Mouse (Mus musculus): ENCODE measurements at regions not wholly inside any gene's neighbourhood (a gene's known extent, or its start where the extent isn't known, plus 50 kb on each side); places are given as distances from the start of the nearest gene placed in this dataset.

DNA sequence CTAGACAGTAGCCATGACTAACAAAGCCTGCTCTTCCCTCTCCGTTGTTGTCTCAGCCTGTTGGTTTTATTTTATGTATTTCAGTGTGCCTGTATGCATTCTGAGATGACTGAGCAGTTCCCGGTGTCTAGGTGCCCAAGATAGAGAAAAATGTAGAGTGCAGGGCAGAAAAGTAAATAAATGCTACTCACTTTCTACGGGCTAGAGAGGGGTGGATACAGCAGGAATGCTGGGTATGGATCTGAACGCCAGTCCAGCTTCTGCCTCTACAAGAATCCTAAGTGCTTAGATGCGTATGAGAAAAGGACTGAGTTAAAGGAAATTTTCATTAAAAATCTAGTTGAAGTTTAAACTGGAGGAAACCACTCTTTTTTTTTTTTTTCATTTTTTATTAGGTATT, 149.4 kb upstream of the Tbx20 start:
- intact Hi-C loops (cut with DNase I), result no loop called here

DNA sequence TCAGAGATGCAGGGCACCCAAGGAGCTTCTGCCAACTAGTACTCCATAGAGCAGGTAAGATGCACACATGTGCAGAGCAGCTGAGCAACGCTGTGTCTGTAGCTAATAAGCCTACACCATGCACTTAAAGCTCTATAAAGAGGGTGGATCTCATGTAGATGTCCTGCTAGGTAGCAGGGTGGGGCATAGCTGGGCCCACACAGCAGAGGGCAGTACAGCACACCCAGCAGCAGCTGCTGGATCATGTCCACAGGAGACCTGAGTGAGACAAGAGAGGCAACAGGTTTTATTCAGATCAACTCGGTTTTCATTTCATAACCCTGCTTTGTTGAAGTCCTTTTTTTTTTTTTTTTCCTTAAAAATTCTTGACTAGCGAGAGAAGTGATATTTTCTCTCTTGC, 151.5 kb upstream of the Gm10181 start:
- intact Hi-C loops (cut with DNase I), result no loop called here

More for the DNA sequence above, 149.4 kb upstream of the Tbx20 start:
- no peak for DNase-seq (ENCODE audit: low spot score in 2 of 2)

DNA sequence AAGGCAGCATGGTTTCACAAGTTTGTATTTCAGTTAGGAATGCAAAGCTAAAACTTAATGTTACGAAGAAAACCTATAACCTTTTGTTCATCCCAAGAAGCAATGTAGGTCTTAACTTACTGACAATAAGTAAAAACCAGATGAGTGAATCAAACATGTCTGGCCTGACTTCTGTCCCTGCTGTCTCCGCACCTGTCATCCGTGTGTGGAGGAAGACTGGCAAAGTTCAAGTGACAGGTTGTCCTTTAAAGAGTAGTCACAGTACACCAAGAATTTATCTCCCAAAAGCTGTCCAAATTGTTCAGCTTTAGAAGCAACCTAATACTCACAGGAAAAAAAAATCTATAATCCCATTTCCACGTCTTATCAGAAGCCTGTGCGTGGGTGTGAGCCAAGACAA, 146.3 kb upstream of the Gm10181 start:
- no peak for DNase-seq (ENCODE audit: low spot score in 2 of 2)

More for the DNA sequence above, 151.5 kb upstream of the Gm10181 start:
- no peak for DNase-seq (ENCODE audit: low spot score in 2 of 2)

DNA sequence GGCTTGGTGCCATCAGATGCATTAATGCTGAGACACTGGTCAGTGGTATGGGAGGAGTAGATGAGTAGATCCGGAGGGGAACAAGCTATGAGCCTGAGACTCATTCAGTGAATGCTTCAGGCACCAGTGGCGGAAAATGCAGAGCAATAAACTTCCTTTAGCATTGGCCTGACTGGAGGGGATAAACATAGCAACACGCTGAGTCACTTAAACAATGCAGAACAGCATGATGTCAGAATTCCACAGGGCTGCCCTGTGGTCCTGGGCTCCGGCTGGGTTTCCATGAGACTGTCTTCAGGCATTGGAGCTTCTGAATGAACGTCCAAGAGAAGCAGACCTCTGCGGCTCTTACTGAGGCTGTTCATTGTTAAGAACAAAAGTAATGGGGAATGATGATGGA, 145.4 kb upstream of the Gm10181 start:
- no peak for DNase-seq (ENCODE audit: low spot score in 2 of 2)
- intact Hi-C loops (cut with DNase I), result no loop called here

More for the DNA sequence above, 146.3 kb upstream of the Gm10181 start:
- intact Hi-C loops (cut with DNase I), result no loop called here

DNA sequence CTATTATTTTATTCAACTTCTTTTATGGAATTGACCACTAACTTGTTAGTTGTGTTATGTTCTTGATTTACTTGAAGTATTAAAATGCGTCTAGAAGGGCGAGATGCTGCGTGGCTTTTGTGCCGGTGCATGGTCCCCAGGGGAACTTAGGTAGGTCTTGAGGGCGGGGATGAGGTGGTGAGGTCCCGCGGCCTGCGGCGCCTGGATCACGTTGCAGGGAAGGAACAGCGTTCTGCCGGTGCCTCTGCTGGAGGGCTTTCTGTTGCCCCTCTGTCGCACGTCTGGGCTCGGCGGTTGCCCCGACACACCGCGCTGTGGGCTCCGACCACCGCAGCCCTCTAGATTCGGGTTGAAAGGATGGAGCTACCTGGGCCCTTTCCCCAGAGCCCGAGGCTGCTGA, 136.7 kb upstream of the Gm10181 start:
- no peak for DNase-seq (ENCODE audit: low spot score in 2 of 2)
- intact Hi-C loops (cut with DNase I), result no loop called here

DNA sequence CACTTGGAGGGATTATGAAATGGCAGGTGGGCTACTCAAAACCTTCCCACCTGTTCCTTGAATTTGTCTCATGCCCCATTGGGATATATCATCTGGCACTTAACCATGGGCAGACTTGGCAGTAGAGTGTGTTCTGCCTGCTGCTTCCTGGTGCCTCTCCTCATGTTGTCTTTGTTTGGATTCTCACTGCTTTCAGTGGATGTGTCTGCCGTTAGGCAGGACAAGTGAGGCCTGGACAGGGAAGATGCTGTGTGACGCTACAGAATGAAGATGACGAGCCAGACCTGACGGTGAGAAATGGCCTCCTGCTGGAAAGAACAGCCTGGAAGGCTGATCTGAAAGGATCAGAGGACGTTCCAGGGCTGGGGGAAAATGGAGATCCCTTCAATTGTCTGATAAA, 133.6 kb upstream of the Gm10181 start:
- no peak for DNase-seq (ENCODE audit: low spot score in 2 of 2)
- intact Hi-C loops (cut with DNase I), result no loop called here

DNA sequence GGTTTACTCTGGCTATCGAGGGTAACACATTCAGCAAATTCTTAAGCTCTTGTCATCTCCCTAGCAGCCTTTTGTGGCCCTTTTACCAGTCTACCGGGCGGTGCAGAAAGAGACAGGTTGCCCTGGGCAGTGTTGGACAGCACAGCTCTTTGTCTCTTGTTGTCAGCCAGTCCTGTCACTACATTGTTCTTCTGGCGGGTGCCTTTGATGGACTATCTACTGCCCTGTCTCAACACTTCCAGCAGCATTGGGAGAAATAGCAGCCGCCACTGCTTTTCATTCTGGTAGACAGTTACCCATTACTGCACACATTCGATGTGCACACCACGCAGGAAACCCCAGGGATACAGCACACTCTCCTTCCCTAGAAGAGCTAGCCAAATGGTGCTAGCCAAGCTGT, 132.7 kb upstream of the Gm10181 start:
- no peak for DNase-seq (ENCODE audit: low spot score in 2 of 2)
- intact Hi-C loops (cut with DNase I), result no loop called here

DNA sequence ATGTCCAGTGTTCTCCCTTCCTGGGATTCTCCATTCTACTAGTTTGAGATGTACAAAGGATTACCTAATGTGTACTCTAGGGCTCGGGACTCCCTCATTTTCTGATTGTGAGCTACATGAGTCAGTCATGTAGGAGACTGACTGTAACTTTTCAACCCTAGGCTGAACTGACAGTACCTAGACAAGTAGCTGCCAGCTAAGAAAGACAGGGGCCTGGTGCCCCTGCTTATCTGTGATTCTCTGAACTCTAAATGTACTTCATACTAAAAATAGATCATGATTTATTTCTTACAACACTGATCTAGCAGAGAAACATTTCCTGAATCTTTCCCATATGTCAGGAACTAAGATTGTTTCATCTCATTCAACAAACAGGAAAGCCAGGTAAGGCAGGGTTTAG, 125.9 kb upstream of the Gm10181 start:
- intact Hi-C loops (cut with DNase I), result no loop called here
- DNase-seq (ENCODE audit: low spot score in 2 of 2), result no peak

DNA sequence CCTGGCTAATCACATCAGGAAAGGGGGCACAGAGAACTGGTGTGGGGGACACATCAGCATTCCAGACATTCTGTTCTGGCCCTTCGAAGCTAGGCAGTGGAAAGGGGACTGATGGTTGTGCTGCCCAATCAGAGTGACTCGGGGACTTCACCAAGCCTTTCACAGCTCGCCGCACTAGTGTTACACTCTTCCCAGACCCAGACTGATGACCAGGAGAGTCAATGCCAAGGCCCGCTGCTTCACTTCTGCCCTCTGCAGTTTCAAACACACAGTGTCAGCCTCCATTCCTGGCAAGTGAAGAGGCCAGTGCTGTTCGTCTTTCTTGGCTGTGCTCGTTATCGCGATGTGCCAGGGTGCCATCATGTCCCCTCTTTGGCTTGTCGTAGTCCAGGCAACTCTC, 121.7 kb upstream of the Gm10181 start:
- intact Hi-C loops (cut with DNase I), result no loop called here
- no peak for DNase-seq (ENCODE audit: low spot score in 2 of 2)

DNA sequence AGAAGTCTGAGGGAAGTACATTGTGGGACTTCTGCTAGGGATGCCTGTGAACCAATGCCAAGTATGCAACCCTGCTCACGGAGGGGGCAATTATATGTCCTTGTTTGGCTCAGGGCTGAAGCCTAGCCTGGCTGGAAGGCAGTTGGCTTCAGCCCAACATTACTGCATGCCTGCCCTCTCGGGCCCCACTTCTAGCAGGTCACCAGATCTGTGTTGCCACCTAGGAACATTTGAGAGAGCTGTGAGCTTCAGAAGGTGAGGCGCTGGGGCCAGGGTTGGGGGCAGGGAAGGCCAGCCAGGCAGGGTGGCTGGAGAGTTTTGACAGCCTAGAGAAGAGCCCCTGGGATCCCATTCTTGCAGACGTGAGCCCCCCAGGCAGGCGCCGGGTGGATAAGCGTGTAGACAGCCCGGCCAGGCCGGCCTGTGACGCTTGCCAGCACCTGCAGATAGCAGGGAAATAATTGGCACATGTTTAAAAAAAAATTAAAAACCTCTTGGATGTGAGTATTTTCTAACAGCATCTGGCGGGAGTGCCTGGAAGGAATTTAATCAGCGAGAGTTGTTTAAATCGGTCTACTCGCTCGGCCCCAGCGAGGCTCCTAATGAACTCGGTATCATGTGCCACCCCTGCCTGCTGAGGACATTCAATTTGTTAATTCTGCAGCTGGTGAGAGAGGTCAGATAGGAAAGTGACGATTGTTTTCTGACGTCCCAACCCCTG, 115.0 kb upstream of the Gm10181 start:
- intact Hi-C loops (cut with DNase I), result no loop called here
- DNase-seq (ENCODE audit: low spot score in 2 of 2), result no peak

DNA sequence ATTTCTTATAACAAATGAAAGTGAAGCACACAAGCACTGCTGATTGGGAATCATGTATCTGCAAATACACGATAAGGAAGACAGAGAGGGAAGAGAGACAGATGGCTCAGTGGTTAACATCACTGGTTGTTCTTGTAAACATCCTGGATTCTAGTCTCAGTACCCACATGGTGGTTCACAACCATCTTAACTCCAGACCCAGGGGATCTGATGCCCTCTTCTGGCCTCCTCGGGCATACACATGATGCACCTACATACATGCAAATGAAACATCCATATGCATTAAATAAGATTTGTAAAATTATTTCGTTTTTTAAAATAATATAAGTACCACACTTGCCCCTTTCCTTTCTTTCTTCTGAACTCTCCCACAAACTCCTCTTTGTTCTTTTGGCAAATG, 106.4 kb upstream of the Gm10181 start:
- intact Hi-C loops (cut with DNase I), result no loop called here
- no peak for DNase-seq (ENCODE audit: low spot score in 2 of 2)

DNA sequence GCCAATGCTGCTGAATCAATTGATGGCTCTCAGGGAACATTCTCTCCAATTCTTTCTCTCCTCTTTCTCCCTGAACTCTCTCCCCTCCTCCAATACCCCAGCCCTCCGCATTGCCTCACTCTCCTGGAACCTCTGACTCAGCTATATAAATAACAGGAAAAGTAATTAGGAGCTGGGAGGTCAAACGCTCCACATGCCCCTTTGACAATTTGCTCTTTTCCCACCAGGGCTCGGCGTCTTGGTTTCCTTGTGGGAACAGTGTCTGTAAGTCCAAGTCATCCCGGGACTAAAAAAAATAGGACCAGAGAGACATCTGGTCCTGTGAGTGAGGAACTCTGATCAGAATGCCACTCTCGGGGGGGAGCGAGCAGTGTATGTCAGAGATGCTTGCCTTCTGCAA, 94.7 kb upstream of the Gm10181 start:
- intact Hi-C loops (cut with DNase I), result no loop called here
- DNase-seq (ENCODE audit: low spot score in 2 of 2), result no peak

DNA sequence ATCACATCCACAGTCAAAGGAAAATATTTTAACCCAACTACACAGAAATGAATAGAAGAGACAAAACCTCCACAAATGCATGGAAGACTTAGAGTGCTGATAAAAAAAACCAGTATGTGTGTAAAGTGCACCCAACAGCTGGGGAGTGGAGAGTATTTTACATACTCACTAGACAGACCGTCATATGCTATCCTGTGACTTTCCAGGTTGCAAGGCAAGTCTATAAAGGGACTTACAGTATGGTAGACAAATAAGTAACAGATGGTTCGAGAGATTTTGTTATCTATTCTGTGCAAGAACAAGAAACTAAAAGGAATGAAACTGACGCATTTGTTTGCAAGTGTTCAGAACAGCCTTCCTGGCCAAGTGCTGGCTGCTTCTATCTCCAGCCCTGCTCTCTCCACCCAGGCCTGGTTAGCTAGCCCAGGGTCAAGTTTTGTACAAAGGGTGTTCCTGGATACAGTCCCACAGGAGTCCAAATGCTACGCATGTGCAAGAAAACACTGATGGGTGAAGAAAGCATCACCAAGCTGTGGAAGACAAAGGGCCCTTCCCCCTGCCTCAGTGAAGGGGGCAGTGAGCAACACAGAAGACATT, 68.0 kb upstream of the Gm10181 start:
- intact Hi-C loops (cut with DNase I), result loop anchor here (10.0 kb wide), 1 partner anchor 246 kb away; the partner anchor contains the start of gene Tbx20
- DNase-seq (ENCODE audit: low spot score in 2 of 2), result no peak

DNA sequence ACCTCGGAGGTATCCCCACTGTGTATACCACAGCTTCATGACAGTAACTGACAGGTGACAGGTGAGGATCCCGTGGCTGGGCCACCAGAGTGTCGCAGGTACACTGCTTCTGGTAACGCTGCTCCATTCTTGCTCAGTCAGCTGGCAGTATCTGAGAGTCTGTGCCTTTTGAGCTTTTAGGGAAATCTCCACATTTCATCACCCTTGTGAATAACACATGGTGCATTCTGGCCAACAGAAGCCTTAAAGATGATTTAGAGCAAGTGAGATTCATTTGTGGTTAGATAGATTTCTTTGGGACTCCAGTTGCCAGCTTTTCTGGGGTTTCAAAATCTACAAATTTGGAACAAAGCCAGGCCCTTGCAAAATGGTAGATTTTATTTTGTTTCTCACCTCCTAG, 66.8 kb upstream of the Gm10181 start:
- no peak for DNase-seq (ENCODE audit: low spot score in 2 of 2)
- intact Hi-C loops (cut with DNase I), result loop anchor here (10.0 kb wide), 1 partner anchor 248 kb away; the partner anchor contains the start of gene Tbx20

DNA sequence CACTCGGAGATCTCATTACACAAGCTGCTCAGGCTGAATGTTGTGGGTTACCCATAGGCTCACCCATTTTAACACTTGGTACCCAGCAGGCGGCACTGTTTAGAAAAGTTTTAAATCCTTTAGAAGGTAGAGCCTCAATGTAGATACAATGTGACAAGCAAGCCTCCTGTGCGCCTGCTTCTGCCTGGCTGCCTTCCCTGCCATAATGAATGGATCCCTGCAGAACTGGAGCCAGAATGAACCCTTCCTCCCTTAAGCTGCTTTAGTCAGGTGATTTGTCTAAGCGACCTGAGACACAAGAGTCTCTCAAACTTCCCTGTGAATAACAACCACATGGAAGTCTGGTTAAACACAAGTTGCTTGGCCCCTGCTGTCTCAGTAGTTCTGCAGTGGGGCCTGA, 64.7 kb upstream of the Gm10181 start:
- DNase-seq (ENCODE audit: low spot score in 2 of 2), result no peak
- intact Hi-C loops (cut with DNase I), result loop anchor here (10.0 kb wide), 1 partner anchor 250 kb away; the partner anchor contains the start of gene Tbx20

DNA sequence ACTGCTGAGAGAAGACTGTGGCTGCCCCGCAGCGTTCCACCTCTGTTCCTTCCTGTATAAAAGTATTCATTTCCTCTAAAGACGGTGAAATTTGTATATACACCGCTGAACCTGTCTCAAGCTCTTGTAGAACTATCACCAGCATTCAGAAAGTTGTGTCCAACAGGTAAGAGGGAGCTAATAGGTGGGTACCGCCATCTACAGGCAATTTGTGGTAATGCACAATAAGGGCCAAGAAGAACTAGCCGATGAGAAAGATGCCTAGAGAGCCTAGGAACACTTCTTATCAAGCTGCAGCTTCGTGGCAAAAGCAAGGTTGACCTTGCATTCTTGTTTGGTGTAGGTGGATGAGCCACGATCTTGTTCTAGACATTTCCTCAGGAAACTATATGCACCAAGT, 61.6 kb upstream of the Gm10181 start:
- DNase-seq (ENCODE audit: low spot score in 2 of 2), result peak; percentile 68 to 84
- intact Hi-C loops (cut with DNase I), result loop anchor here (5.0 to 10.0 kb wide), 2 partner anchors 253 to 325 kb away; partner anchors contain the start of gene Tbx20

DNA sequence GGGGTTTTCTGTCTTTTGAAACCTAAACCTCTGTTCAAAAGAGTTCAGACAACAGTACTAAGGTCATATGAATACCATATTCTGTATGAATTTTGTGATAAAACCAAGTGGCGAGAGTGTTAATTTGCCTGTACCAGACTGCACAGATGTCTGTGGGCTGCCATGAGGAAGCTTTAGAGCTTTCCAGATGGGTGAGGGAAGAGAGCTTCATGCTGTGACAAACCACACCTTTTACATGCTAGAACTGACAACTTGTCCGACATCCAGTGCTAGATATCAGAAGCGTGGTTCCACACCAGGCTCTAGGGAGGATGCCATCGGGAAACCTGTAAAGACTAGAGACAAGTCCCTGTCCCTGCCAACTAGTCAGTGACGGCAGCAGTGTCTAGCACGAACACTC, 60.9 kb upstream of the Gm10181 start:
- intact Hi-C loops (cut with DNase I), result loop anchor here (5.0 to 10.0 kb wide), 2 partner anchors 254 to 326 kb away; partner anchors contain the start of gene Tbx20
- DNase-seq (ENCODE audit: low spot score in 2 of 2), result peak; percentile 18 to 49

DNA sequence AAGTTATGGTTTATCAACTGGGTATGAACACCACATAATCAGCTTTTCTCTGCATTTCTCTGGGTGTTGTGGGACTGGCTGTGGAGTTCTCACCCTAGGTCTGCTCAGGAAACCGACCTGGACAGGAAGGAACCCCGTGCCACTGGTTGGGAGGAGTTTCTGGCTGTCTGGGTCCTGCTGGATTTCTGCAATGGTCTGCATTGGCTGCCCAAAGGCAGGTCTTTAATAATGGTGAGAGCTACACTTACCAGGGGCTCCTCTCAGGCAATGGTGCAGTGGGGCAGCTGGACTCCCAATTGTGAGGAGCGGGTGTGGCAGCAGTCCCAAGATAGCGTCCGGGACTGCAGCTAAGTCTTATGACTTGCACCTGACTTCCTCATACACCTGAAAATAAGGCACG, 57.8 kb upstream of the Gm10181 start:
- intact Hi-C loops (cut with DNase I), result no loop called here
- DNase-seq (ENCODE audit: low spot score in 2 of 2), result no peak
